Mouse (Mus musculus) limb, embryonic 10.5 days (tissue): Measurements from ENCODE around the gene Igf1r. TPM values are rescaled to one million over a fixed set of nuclear protein-coding genes. Genes with fewer than 3 reads are reported as not detected.

Source experiments
- DNase-seq: peaks from one replicate; pipeline ENCODE4 v3.0.0-alpha.2; 2017; ENCODE audit warnings: low spot score
- H3K27ac ChIP-seq: fragments of 300-500 bp; sonication (generic); 2 replicates; pipeline ENCODE4 v1.5.1; 2016; ENCODE audit warnings: mild to moderate bottlenecking
- H3K27me3 ChIP-seq: fragments of 300-500 bp; sonication (generic); 2 replicates; pipeline ENCODE4 v1.6.1; 2016; ENCODE audit warnings: low read depth, mild to moderate bottlenecking; ENCODE audit not compliant: poor library complexity, severe bottlenecking
- H3K36me3 ChIP-seq: fragments of 300-500 bp; sonication (generic); 2 replicates; pipeline ENCODE4 v1.6.1; 2016; ENCODE audit warnings: mild to moderate bottlenecking, moderate library complexity
- H3K4me1 ChIP-seq: fragments of 300-500 bp; sonication (generic); 2 replicates; pipeline ENCODE4 v1.6.1; 2016
- H3K4me3 ChIP-seq: fragments of 300-500 bp; sonication (generic); 2 replicates; pipeline ENCODE4 v1.5.1; 2016; ENCODE audit warnings: mild to moderate bottlenecking, moderate library complexity
- H3K9me3 ChIP-seq: fragments of 300-500 bp; sonication (generic); replicated peaks from 2 replicates; pipeline ENCODE4 v1.6.1; 2016; ENCODE audit warnings: mild to moderate bottlenecking
- WGBS: fragments of 180-500 bp; shearing (Covaris S2); methylation state at CpG from one replicate; pipeline ENCODE4 v1.1.7; 2016; 5-methylcytosine and 5-hydroxymethylcytosine counted together
- polyA plus RNA-seq: library from polyadenylated mRNA; unstranded; fragments of >200 nt; fragmentation: Nextera tagmentation; extraction: Ambion mirVana; gene quantifications from 2 replicates; pipeline ENCODE4 v1.2.1, GENCODE M21; 2016

Gene Igf1r
- 21.8 and 27.9 TPM in 2 replicates for polyA plus RNA-seq

- Histone ChIP-seq H3K4me1 (peaks cover 44% of the 10 kb centered on the region), H3K4me3 (peak within 1 kb of the TSS; percentile 78), H3K27ac (peak within 1 kb of the TSS; percentile 100), H3K9me3 (no peaks in the 10 kb centered on the region), H3K36me3 (no peaks in the 10 kb centered on the region), H3K27me3 (no peaks in the 10 kb centered on the region)
- DNase-seq: peak; percentile 75
- under 1% methylated on average over 62 of the region's 62 CpGs for WGBS
These were observed at the start of gene Igf1r for GRCm38 (mm10) chr7:67952777-67953700. Gene Igf1r, plus strand, starts transcription at chr7:67952827.

- Histone ChIP-seq H3K27me3 (no peaks in the 10 kb centered on the region), H3K9me3 (no peaks in the 10 kb centered on the region), H3K27ac (no peak overlapping the region), H3K4me1 (peaks cover 19% of the 10 kb centered on the region), H3K4me3 (no peak overlapping the region), H3K36me3 (no peaks in the 10 kb centered on the region)
- 86% methylated on average over 2 of the region's 2 CpGs for WGBS
- no peak for DNase-seq
These were observed 46.3 kb upstream of the Igf1r start for GRCm38 (mm10) chr7:67906358-67906757.

- peaks cover 34% of the 10 kb centered on the region for H3K4me1 ChIP-seq
These were observed 44.7 kb upstream of the Igf1r start for GRCm38 (mm10) chr7:67907786-67908400.

GRCm38 (mm10) chr7:67910528-67910927 is 42.1 kb upstream of the Igf1r start:
- Histone ChIP-seq H3K4me1 (peaks cover 39% of the 10 kb centered on the region), H3K27ac (peak overlapping the region; percentile 90), H3K9me3 (no peaks in the 10 kb centered on the region), H3K4me3 (peak overlapping the region; percentile 35), H3K27me3 (no peaks in the 10 kb centered on the region), H3K36me3 (no peaks in the 10 kb centered on the region)
- whole genome bisulfite sequencing: 53% methylated on average over 10 of the region's 10 CpGs
- DNase-seq: no peak

More at GRCm38 (mm10) chr7:67907786-67908400, 44.7 kb upstream of the Igf1r start:
- no peaks in the 10 kb centered on the region for H3K9me3 ChIP-seq
- no peak overlapping the region for H3K4me3 ChIP-seq
- no peaks in the 10 kb centered on the region for H3K36me3 ChIP-seq
- WGBS: 76% methylated on average over 9 of the region's 9 CpGs
- no peaks in the 10 kb centered on the region for H3K27me3 ChIP-seq
- DNase-seq: no peak
- no peak overlapping the region; the same call in 1 of the 2 replicates for H3K27ac ChIP-seq

GRCm38 (mm10) chr7:67910947-67911346 is 41.7 kb upstream of the Igf1r start:
- WGBS: 23% methylated on average over 3 of the region's 3 CpGs
- Histone ChIP-seq H3K9me3 (no peaks in the 10 kb centered on the region), H3K36me3 (no peaks in the 10 kb centered on the region), H3K27me3 (no peaks in the 10 kb centered on the region), H3K4me1 (peaks cover 43% of the 10 kb centered on the region), H3K27ac (peak overlapping the region; percentile 90), H3K4me3 (peak overlapping the region; percentile 35)
- peak; percentile 60 for DNase-seq

GRCm38 (mm10) chr7:67911841-67912240 is 40.8 kb upstream of the Igf1r start:
- no peaks in the 10 kb centered on the region for H3K27me3 ChIP-seq
- peaks cover 47% of the 10 kb centered on the region for H3K4me1 ChIP-seq
- no peaks in the 10 kb centered on the region for H3K9me3 ChIP-seq
- DNase-seq: peak; percentile 44
- H3K4me3 ChIP-seq: 0 out of 2 replicates have a peak overlapping the region, but pooled peaks have one; percentile 35
- peak overlapping the region; percentile 90 for H3K27ac ChIP-seq
- WGBS: 22% methylated on average over 6 of the region's 6 CpGs
- no peaks in the 10 kb centered on the region for H3K36me3 ChIP-seq

- peaks cover 31% of the 10 kb centered on the region for H3K4me1 ChIP-seq
- H3K9me3 ChIP-seq: no peaks in the 10 kb centered on the region
- no peaks in the 10 kb centered on the region for H3K27me3 ChIP-seq
- no peak overlapping the region for H3K4me3 ChIP-seq
- H3K27ac ChIP-seq: no peak overlapping the region
- WGBS: 92% methylated on average over 8 of the region's 8 CpGs
- DNase-seq: no peak
- H3K36me3 ChIP-seq: no peaks in the 10 kb centered on the region
These were observed 35.7 kb upstream of the Igf1r start for GRCm38 (mm10) chr7:67916960-67917359.

GRCm38 (mm10) chr7:67917753-67918152 is 34.9 kb upstream of the Igf1r start:
- Histone ChIP-seq H3K27me3 (no peaks in the 10 kb centered on the region), H3K27ac (no peak overlapping the region), H3K9me3 (no peaks in the 10 kb centered on the region), H3K4me3 (no peak overlapping the region), H3K4me1 (peaks cover 28% of the 10 kb centered on the region), H3K36me3 (no peaks in the 10 kb centered on the region)
- 96% methylated on average over 2 of the region's 2 CpGs for WGBS
- DNase-seq: no peak

- H3K36me3 ChIP-seq: no peaks in the 10 kb centered on the region
- WGBS: 80% methylated on average over 3 of the region's 3 CpGs
- no peak overlapping the region for H3K27ac ChIP-seq
- no peak overlapping the region for H3K4me3 ChIP-seq
- H3K27me3 ChIP-seq: no peaks in the 10 kb centered on the region
- peaks cover 33% of the 10 kb centered on the region for H3K4me1 ChIP-seq
- no peak for DNase-seq
- H3K9me3 ChIP-seq: no peaks in the 10 kb centered on the region
These were observed 33.2 kb upstream of the Igf1r start for GRCm38 (mm10) chr7:67919467-67919866.

- H3K27ac ChIP-seq: no peak overlapping the region
- H3K36me3 ChIP-seq: no peaks in the 10 kb centered on the region
- WGBS: 50% methylated on average over 2 of the region's 2 CpGs
- no peaks in the 10 kb centered on the region for H3K9me3 ChIP-seq
- H3K27me3 ChIP-seq: no peaks in the 10 kb centered on the region
- DNase-seq: peak; percentile 22
- H3K4me3 ChIP-seq: no peak overlapping the region
- H3K4me1 ChIP-seq: peaks cover 26% of the 10 kb centered on the region
These were observed 28.4 kb upstream of the Igf1r start for GRCm38 (mm10) chr7:67924215-67924614.

GRCm38 (mm10) chr7:67930132-67930531 is 22.5 kb upstream of the Igf1r start:
- WGBS: 81% methylated on average over 3 of the region's 3 CpGs
- no peak for DNase-seq

GRCm38 (mm10) chr7:67936801-67937200 is 15.8 kb upstream of the Igf1r start:
- Histone ChIP-seq H3K4me1 (peaks cover 2% of the 10 kb centered on the region; the same call in 1 of the 2 replicates), H3K27me3 (no peaks in the 10 kb centered on the region), H3K9me3 (no peaks in the 10 kb centered on the region), H3K36me3 (no peaks in the 10 kb centered on the region), H3K4me3 (no peak overlapping the region), H3K27ac (no peak overlapping the region)
- DNase-seq: no peak
- WGBS: 88% methylated on average over 7 of the region's 7 CpGs

More at GRCm38 (mm10) chr7:67930132-67930531, 22.5 kb upstream of the Igf1r start:
- Histone ChIP-seq H3K36me3 (no peaks in the 10 kb centered on the region), H3K4me1 (peaks cover 9% of the 10 kb centered on the region; the same call in 1 of the 2 replicates), H3K9me3 (no peaks in the 10 kb centered on the region), H3K27ac (no peak overlapping the region), H3K27me3 (no peaks in the 10 kb centered on the region), H3K4me3 (no peak overlapping the region)

GRCm38 (mm10) chr7:67943805-67944204 is 8.8 kb upstream of the Igf1r start:
- Histone ChIP-seq H3K27me3 (peaks cover 7% of the 10 kb centered on the region; the same call in 1 of the 2 replicates), H3K9me3 (no peaks in the 10 kb centered on the region), H3K27ac (no peak overlapping the region), H3K4me3 (no peak overlapping the region), H3K4me1 (no peaks in the 10 kb centered on the region), H3K36me3 (no peaks in the 10 kb centered on the region)
- WGBS: 87% methylated on average over 9 of the region's 9 CpGs
- DNase-seq: no peak
